Mouse (Mus musculus): ENCODE measurements around the gene Chrdl2. TPM values are rescaled to one million over a fixed set of nuclear protein-coding genes. Genes with fewer than 3 reads are reported as not detected.
"Not testable (repeated sequence)": the region's sequence is repeated elsewhere in the genome, so short reads cannot be mapped to it uniquely, and the experiment has no call there.

The Chrdl2 gene
- total RNA-seq, 2 experiments from 2014 or later, result not detected

GRCm38 (mm10) chr7:100034815-100035463 is 29.0 kb downstream of the Chrdl2 start:
- no peak for DNase-seq (ENCODE audit: low spot score in 2 of 2)

- no peak for DNase-seq (ENCODE audit: low spot score in 2 of 2)
These were observed 30.1 kb downstream of the Chrdl2 start for GRCm38 (mm10) chr7:100036050-100036449.

GRCm38 (mm10) chr7:100036495-100036894 is 30.5 kb downstream of the Chrdl2 start:
- no peak for DNase-seq (ENCODE audit: low spot score in 2 of 2)

GRCm38 (mm10) chr7:100042120-100042519 is 36.1 kb downstream of the Chrdl2 start:
- no peak for DNase-seq (ENCODE audit: low spot score in 2 of 2)

GRCm38 (mm10) chr7:100043096-100043495 is 37.1 kb downstream of the Chrdl2 start:
- DNase-seq (ENCODE audit: low spot score in 2 of 2), result no peak

GRCm38 (mm10) chr7:100043605-100044031 is 37.6 kb downstream of the Chrdl2 start:
- DNase-seq (ENCODE audit: low spot score in 2 of 2), result no peak

GRCm38 (mm10) chr7:100046486-100046885 is 40.5 kb downstream of the Chrdl2 start:
- no peak for DNase-seq (ENCODE audit: low spot score in 2 of 2)

- no peak for DNase-seq (ENCODE audit: low spot score in 2 of 2)
These were observed 45.9 kb downstream of the Chrdl2 start for GRCm38 (mm10) chr7:100051904-100052303.

- not testable (repeated sequence) for DNase-seq (ENCODE audit: low spot score in 2 of 2)
These were observed 47.0 kb downstream of the Chrdl2 start for GRCm38 (mm10) chr7:100052991-100053390.

GRCm38 (mm10) chr7:100073959-100074358 is 68.0 kb downstream of the Chrdl2 start:
- DNase-seq (ENCODE audit: low spot score in 2 of 2), result no peak

- no peak for DNase-seq (ENCODE audit: low spot score in 2 of 2)
These were observed 70.3 kb downstream of the Chrdl2 start for GRCm38 (mm10) chr7:100076296-100076695.

GRCm38 (mm10) chr7:100077071-100077470 is 71.1 kb downstream of the Chrdl2 start:
- DNase-seq (ENCODE audit: low spot score in 2 of 2), result no peak

GRCm38 (mm10) chr7:100080087-100080781 is 74.3 kb downstream of the Chrdl2 start:
- no peak for DNase-seq (ENCODE audit: low spot score in 2 of 2)

GRCm38 (mm10) chr7:100082836-100083235 is 76.9 kb downstream of the Chrdl2 start:
- DNase-seq (ENCODE audit: low spot score in 2 of 2), result no peak

GRCm38 (mm10) chr7:100083812-100084211 is 77.8 kb downstream of the Chrdl2 start:
- no peak for DNase-seq (ENCODE audit: low spot score in 2 of 2)

Other genes starting within 250 kb of the Chrdl2 start
- gene Olfr521, start 242.7 kb upstream of the Chrdl2 start, total RNA-seq (2021), result not detected
- gene Neu3, start 177.8 kb upstream of the Chrdl2 start, total RNA-seq (2021), result 1 to 10 TPM; 4.4 to 4.6 TPM
- 1 to 10 TPM; 2.0 to 3.4 TPM for gene Xrra1, start 147.1 kb upstream of the Chrdl2 start, total RNA-seq (2021)
- gene Spcs2, start 142.7 kb upstream of the Chrdl2 start, total RNA-seq (2021), result 100 to 1,000 TPM; 173 to 175 TPM
- gene Rnf169, start 25.7 kb upstream of the Chrdl2 start, total RNA-seq (2021), result 10 to 100 TPM; 24.5 to 25.6 TPM
- 10 to 100 TPM; 45.8 to 48.8 TPM for gene Pold3, start 115.4 kb downstream of the Chrdl2 start, total RNA-seq (2021)
- gene Lipt2, start 153.1 kb downstream of the Chrdl2 start, total RNA-seq (2021), result 1 to 10 TPM; 6.4 to 7.5 TPM
- 1 to 10 TPM in 1 of 2 experiments, under 1 TPM in 1; 0.79 to 2.2 TPM for gene Kcne3, start 170.3 kb downstream of the Chrdl2 start, total RNA-seq (2021)
- 10 to 100 TPM in 1 of 2 experiments, 1 to 10 TPM in 1; 7.9 to 11.5 TPM for gene Pgm2l1, start 221.2 kb downstream of the Chrdl2 start, total RNA-seq (2021)